Mouse (Mus musculus) midbrain, embryonic 13.5 days (tissue): ENCODE measurements around the gene Trarg1. TPM values are rescaled to one million over a fixed set of nuclear protein-coding genes. Genes with fewer than 3 reads are reported as not detected.

Experiments used
- ATAC-seq: fragments of 200-750 bp; cut with Nextera tagmentation; 2 replicates; pipeline ENCODE4 v1.8.0; 2017; ENCODE audit warnings: mild to moderate bottlenecking, moderate TSS enrichment, moderate library complexity
- H3K27ac ChIP-seq: fragments of 300-500 bp; sonication (generic); 2 replicates; pipeline ENCODE4 v1.5.1; 2015; ENCODE audit warnings: inconsistent platforms, mild to moderate bottlenecking, moderate library complexity
- H3K27me3 ChIP-seq: fragments of 300-500 bp; sonication (generic); 2 replicates; pipeline ENCODE4 v1.6.1; 2015; ENCODE audit warnings: mild to moderate bottlenecking, inconsistent platforms
- H3K36me3 ChIP-seq: fragments of 300-500 bp; sonication (generic); 2 replicates; pipeline ENCODE4 v1.6.1; 2015; ENCODE audit warnings: mild to moderate bottlenecking, inconsistent platforms
- H3K4me1 ChIP-seq: fragments of 300-500 bp; sonication (generic); replicated peaks from 2 replicates; pipeline ENCODE4 v1.6.1; 2015; ENCODE audit warnings: inconsistent platforms
- H3K4me2 ChIP-seq: fragments of 300-500 bp; sonication (generic); replicated peaks from 2 replicates; pipeline ENCODE4 v1.6.1; 2015; ENCODE audit warnings: moderate library complexity, mild to moderate bottlenecking, inconsistent platforms
- H3K4me3 ChIP-seq: fragments of 300-500 bp; sonication (generic); replicated peaks from 2 replicates; pipeline ENCODE4 v1.5.1; 2015; ENCODE audit warnings: mild to moderate bottlenecking, inconsistent platforms
- H3K9ac ChIP-seq: fragments of 300-500 bp; sonication (generic); replicated peaks from 2 replicates; pipeline ENCODE4 v1.6.1; 2015; ENCODE audit warnings: mild to moderate bottlenecking, inconsistent platforms
- H3K9me3 ChIP-seq: fragments of 300-500 bp; sonication (generic); 2 replicates; pipeline ENCODE4 v1.6.1; 2016; ENCODE audit warnings: mild to moderate bottlenecking, inconsistent platforms
- WGBS: fragments of 180-500 bp; shearing (Covaris S2); methylation state at CpG from one replicate; pipeline ENCODE4 v1.1.7; 2015; 5-methylcytosine and 5-hydroxymethylcytosine counted together
- polyA plus RNA-seq: library from polyadenylated mRNA; unstranded; fragments of >200 nt; fragmentation: Nextera tagmentation; extraction: Ambion mirVana; gene quantifications from 2 replicates; pipeline ENCODE4 v1.2.1, GENCODE M21; 2015

The Trarg1 gene
- polyA plus RNA-seq, 1 experiment from 2014 or later, result 0.08 TPM

DNA sequence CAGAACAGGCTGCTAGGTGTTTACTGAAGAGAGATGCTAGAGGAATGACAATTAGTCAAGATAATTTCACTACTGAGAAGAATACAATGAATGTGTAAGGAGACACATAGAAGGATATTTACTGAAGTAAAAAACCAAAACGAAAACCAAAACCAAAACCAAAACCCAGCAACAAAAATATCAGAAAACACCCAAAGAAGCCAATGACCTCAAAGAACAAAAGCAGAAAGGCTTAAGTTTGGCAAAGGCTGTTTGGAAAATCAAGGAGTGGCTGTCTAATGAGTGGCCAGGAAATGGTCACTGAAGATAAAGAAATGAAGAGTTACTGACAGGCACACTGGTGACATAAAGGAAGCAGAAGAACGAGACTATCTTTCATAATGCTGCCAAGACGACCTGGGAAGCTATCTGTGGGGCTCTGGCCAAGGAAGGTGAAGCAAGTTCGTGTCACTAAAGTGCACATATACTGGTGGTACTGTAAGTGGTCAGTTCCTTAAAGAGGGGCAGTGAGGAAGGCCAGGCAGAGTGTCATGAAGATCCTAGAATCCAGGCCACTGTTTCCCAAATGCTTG is 56.2 kb downstream of the Trarg1 start:
- Histone ChIP-seq H3K9ac (no peak overlapping the region), H3K27me3 (no peaks in the 10 kb centered on the region), H3K9me3 (no peaks in the 10 kb centered on the region), H3K4me2 (no peak overlapping the region), H3K4me1 (no peaks in the 10 kb centered on the region; the same call in 1 of the 2 replicates), H3K27ac (no peak overlapping the region), H3K4me3 (no peak overlapping the region), H3K36me3 (peaks cover 44% of the 10 kb centered on the region)
- 79% methylated on average over 4 of the region's 4 CpGs for WGBS
- no peak for ATAC-seq

DNA sequence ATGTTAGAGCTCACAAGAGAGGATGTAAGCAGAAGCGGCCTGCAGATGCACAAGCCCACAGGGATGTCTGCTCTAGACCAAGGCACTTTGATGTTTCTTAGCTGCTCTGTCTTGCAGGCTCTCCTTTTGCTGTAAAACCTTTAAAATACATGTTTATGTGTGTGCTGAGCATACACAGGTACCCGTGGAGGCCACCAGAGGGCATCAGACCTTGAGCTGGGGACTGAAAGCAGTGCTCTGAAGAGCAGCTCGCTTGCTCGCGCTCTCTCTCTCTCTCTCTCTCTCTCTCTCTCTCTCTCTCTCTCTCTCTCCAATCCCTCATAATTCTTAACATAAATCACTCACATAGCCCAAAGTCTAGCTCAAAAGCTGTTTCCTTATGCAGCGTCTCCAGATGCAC is 59.5 kb downstream of the Trarg1 start:
- no peak for ATAC-seq
- peaks cover 40% of the 10 kb centered on the region for H3K36me3 ChIP-seq
- H3K9me3 ChIP-seq, result no peaks in the 10 kb centered on the region
- no peak overlapping the region for H3K9ac ChIP-seq
- 80% methylated on average over 6 of the region's 6 CpGs for WGBS
- H3K27me3 ChIP-seq, result no peaks in the 10 kb centered on the region
- H3K4me3 ChIP-seq, result no peak overlapping the region
- H3K4me2 ChIP-seq, result no peak overlapping the region
- H3K4me1 ChIP-seq, result no peaks in the 10 kb centered on the region; the same call in 1 of the 2 replicates
- no peak overlapping the region for H3K27ac ChIP-seq

DNA sequence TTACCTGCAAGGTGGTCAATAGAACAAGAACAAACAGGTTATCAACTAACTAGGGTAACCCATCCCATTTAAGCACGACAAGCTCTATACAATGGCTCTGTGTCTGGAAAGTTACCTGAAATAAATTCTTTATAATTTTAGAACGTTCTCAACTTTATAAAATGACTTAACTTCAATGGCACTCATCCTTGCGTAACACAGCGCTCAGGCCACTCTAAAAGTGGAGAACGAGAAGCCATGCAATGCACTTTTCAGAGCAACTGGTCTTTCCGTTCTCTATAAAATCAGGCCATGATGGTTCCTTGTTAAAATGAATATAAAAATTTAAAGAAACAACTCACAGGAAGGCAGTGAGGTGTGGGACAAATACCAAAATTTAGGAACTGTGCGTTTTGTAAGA is 62.9 kb downstream of the Trarg1 start:
- 97% methylated on average over 7 of the region's 7 CpGs for WGBS
- no peaks in the 10 kb centered on the region for H3K27me3 ChIP-seq
- H3K4me1 ChIP-seq, result no peaks in the 10 kb centered on the region
- no peaks in the 10 kb centered on the region for H3K9me3 ChIP-seq
- no peak overlapping the region for H3K9ac ChIP-seq
- ATAC-seq, result no peak
- H3K4me2 ChIP-seq, result no peak overlapping the region
- peaks cover 48% of the 10 kb centered on the region for H3K36me3 ChIP-seq
- no peak overlapping the region for H3K4me3 ChIP-seq
- no peak overlapping the region for H3K27ac ChIP-seq

DNA sequence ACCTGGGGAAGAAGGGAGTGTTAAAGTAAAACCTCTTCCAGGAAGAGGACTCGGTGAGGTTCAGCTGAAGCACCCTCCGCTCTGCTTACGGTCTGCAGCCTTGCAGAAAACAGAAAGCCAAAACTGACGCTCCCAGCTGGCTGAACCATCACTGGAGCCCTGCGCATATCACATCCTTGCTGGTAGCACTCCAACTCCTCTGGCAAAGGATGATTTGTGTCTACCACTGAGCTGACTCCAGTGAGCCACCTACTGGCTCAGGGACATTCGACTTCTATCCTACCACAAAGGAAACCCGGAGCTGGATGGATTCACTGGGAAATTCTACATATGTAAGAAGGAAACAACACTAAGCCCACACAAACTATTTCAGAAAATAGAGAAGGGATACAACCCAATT is 64.9 kb downstream of the Trarg1 start:
- peaks cover 67% of the 10 kb centered on the region for H3K36me3 ChIP-seq
- H3K4me2 ChIP-seq, result no peak overlapping the region
- H3K27me3 ChIP-seq, result no peaks in the 10 kb centered on the region
- H3K4me1 ChIP-seq, result no peaks in the 10 kb centered on the region
- no peaks in the 10 kb centered on the region for H3K9me3 ChIP-seq
- no peak overlapping the region for H3K27ac ChIP-seq
- H3K4me3 ChIP-seq, result no peak overlapping the region
- 81% methylated on average over 7 of the region's 7 CpGs for WGBS
- no peak overlapping the region for H3K9ac ChIP-seq
- no peak for ATAC-seq

DNA sequence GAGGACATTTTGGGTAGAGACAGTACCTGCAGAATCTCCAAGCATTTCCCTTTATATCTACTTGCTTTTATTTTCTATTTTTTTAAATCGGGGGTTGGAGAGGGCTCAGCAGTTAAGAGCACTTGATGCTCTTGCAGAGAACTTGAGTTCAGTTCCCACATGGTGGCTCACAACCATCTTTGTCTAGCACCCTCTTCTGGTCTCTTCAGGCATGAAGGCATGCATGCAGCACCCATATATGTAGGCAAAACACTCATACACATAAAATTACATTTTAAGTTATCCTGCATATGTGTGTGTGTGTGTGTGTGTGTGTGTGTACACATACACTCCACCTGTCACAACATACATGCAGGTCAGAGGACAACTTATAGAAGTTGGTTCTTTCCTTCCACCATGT is 66.3 kb downstream of the Trarg1 start:
- no peak for ATAC-seq
- H3K4me1 ChIP-seq, result no peaks in the 10 kb centered on the region
- H3K9me3 ChIP-seq, result no peaks in the 10 kb centered on the region
- no peak overlapping the region for H3K27ac ChIP-seq
- H3K36me3 ChIP-seq, result peaks cover 77% of the 10 kb centered on the region
- H3K4me2 ChIP-seq, result no peak overlapping the region
- H3K4me3 ChIP-seq, result no peak overlapping the region
- no peaks in the 10 kb centered on the region for H3K27me3 ChIP-seq
- H3K9ac ChIP-seq, result no peak overlapping the region
- WGBS, result 96% methylated on average over 1 of the region's 1 CpGs

Other genes starting within 250 kb of the Trarg1 start
- gene Abr, start 57.5 kb upstream of the Trarg1 start, polyA plus RNA-seq, result 88.4 and 93.5 TPM in 2 replicates
- 0.22 and 0.26 TPM in 2 replicates for gene Bhlha9, start 7.3 kb upstream of the Trarg1 start, polyA plus RNA-seq
- gene Gosr1, start 83.8 kb downstream of the Trarg1 start, polyA plus RNA-seq, result 24.3 and 24.7 TPM in 2 replicates
- 5.8 and 6.5 TPM in 2 replicates for gene Cpd, start 167.2 kb downstream of the Trarg1 start, polyA plus RNA-seq
- not detected in 2 replicates for gene Tmigd1, start 222.4 kb downstream of the Trarg1 start, polyA plus RNA-seq
- 163 and 172 TPM in 2 replicates for gene Blmh, start 245.0 kb downstream of the Trarg1 start, polyA plus RNA-seq